Mouse (Mus musculus): ENCODE measurements around the gene Diras1.

The Diras1 gene

DNA sequence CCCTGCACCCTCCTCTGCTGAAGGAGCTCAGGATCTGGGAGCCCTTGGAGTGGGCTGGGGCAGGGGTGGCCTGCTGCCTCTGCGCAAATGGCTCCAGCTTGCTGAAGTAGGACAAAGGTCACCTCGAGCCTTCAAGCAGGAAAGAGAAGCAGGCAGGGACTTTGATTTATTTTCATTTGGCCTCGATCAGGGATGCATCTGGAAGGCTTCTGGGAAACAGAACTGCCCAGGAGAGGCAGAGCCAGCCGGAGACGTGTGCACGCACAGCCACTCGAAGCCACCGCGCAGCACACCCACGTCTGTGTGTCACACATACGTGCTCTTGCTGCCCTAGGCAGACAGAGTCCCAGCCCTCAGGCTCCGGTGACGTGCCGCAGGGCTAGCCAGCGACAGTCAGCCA, 53.9 kb downstream of the Diras1 start:
- DNase-seq (ENCODE audit: low spot score) = no peak

DNA sequence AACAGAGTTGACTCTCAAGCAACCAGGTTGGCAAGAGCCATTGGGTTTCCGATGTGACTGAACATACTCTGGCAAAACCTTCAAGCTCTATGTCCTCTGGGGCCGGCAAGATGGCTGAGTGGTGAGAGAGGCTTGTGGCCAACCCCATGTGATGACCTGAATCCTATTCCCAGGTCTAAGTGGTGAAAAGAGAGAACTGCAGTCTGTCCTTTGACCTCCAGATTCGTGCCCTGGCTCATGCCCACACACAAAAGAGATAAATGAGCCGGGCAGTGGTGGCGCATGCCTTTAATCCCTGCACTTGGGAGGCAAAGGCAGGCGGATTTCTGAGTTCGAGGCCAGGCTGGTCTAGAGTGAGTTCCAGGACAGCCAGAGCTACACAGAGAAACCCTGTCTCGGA, 55.3 kb downstream of the Diras1 start:
- no peak for DNase-seq (ENCODE audit: low spot score)

All from left cerebral cortex, adult 11 months (tissue).